Mouse (Mus musculus): ENCODE data around the gene Gm20388. TPM values are rescaled to one million over a fixed set of nuclear protein-coding genes. Genes with fewer than 3 reads are reported as not detected.

The Gm20388 gene
- polyA plus RNA-seq, 1 experiment from 2014 or later, result 5.5 TPM

- no peaks in the 10 kb centered on the region for H3K36me3 ChIP-seq
- no peak overlapping the region for H3K4me3 ChIP-seq
- H3K4me1 ChIP-seq, result peaks cover 6% of the 10 kb centered on the region; the same call in 1 of the 2 replicates
- H3K27me3 ChIP-seq, result peaks cover 17% of the 10 kb centered on the region; the same call in 1 of the 2 replicates
- no peak overlapping the region for H3K4me2 ChIP-seq
- no peak overlapping the region for H3K9ac ChIP-seq
- no peaks in the 10 kb centered on the region for H3K9me3 ChIP-seq
- peak; percentile 60 for ATAC-seq (ENCODE audit: borderline replicate concordance, extremely low read depth, low FRiP score, low TSS enrichment)
- WGBS, result 6% methylated on average over 5 of the region's 5 CpGs
- H3K27ac ChIP-seq, result no peak overlapping the region
Measured at GRCm38 (mm10) chr8:122273152-122273551, 2362.5 kb downstream of the Gm20388 start.

DNA sequence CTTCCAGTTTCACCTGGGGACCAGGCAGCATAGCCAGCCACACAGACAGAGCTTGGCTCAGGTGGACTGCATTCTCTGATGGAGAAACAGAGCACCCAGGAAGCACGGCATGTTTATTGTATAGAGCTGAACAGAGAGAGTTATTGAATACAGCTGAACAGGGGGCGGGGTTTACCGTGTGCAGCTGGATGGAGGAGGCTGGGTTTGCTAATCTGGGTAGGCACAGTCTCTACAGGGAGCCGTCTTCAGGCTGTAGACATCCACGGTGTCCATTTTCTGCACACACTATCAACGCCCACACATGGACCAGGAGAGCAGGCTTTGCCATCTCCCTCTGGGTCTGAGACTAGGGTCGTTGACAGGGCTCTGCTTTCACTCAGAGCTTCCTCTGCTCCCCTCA is 2363.2 kb downstream of the Gm20388 start:
- Histone ChIP-seq H3K36me3 (no peaks in the 10 kb centered on the region), H3K4me1 (peaks cover 6% of the 10 kb centered on the region; the same call in 1 of the 2 replicates), H3K9me3 (no peaks in the 10 kb centered on the region), H3K4me3 (no peak overlapping the region), H3K27me3 (peaks cover 14% of the 10 kb centered on the region; the same call in 1 of the 2 replicates), H3K4me2 (no peak overlapping the region), H3K9ac (no peak overlapping the region), H3K27ac (no peak overlapping the region)
- ATAC-seq (ENCODE audit: borderline replicate concordance, extremely low read depth, low FRiP score, low TSS enrichment), result no peak
- 47% methylated on average over 7 of the region's 7 CpGs for WGBS

- WGBS, result 64% methylated on average over 11 of the region's 11 CpGs
- Histone ChIP-seq H3K4me2 (no peak overlapping the region), H3K36me3 (no peaks in the 10 kb centered on the region), H3K4me3 (no peak overlapping the region), H3K9ac (no peak overlapping the region), H3K9me3 (no peaks in the 10 kb centered on the region), H3K27me3 (peaks cover 10% of the 10 kb centered on the region; the same call in 1 of the 2 replicates), H3K27ac (no peak overlapping the region), H3K4me1 (no peaks in the 10 kb centered on the region)
- ATAC-seq (ENCODE audit: borderline replicate concordance, extremely low read depth, low FRiP score, low TSS enrichment), result no peak
Measured at GRCm38 (mm10) chr8:122274651-122275391, 2364.2 kb downstream of the Gm20388 start.

- H3K4me1 ChIP-seq, result peaks cover 10% of the 10 kb centered on the region
- no peak overlapping the region for H3K27ac ChIP-seq
- ATAC-seq (ENCODE audit: borderline replicate concordance, extremely low read depth, low FRiP score, low TSS enrichment), result no peak
- 90% methylated on average over 5 of the region's 5 CpGs for WGBS
- H3K36me3 ChIP-seq, result no peaks in the 10 kb centered on the region
- H3K27me3 ChIP-seq, result peaks cover 4% of the 10 kb centered on the region; the same call in 1 of the 2 replicates
- H3K9me3 ChIP-seq, result no peaks in the 10 kb centered on the region
- no peak overlapping the region for H3K9ac ChIP-seq
- H3K4me3 ChIP-seq, result no peak overlapping the region
- no peak overlapping the region for H3K4me2 ChIP-seq
Measured at GRCm38 (mm10) chr8:122276308-122276707, 2365.7 kb downstream of the Gm20388 start.

GRCm38 (mm10) chr8:122277204-122277995 is 2366.8 kb downstream of the Gm20388 start:
- Histone ChIP-seq H3K27me3 (peaks cover 3% of the 10 kb centered on the region; the same call in 1 of the 2 replicates), H3K4me1 (peaks cover 10% of the 10 kb centered on the region), H3K4me2 (no peak overlapping the region), H3K9me3 (no peaks in the 10 kb centered on the region), H3K36me3 (no peaks in the 10 kb centered on the region), H3K9ac (no peak overlapping the region), H3K27ac (no peak overlapping the region), H3K4me3 (no peak overlapping the region)
- no peak for ATAC-seq (ENCODE audit: borderline replicate concordance, extremely low read depth, low FRiP score, low TSS enrichment)
- WGBS, result 64% methylated on average over 18 of the region's 18 CpGs

DNA sequence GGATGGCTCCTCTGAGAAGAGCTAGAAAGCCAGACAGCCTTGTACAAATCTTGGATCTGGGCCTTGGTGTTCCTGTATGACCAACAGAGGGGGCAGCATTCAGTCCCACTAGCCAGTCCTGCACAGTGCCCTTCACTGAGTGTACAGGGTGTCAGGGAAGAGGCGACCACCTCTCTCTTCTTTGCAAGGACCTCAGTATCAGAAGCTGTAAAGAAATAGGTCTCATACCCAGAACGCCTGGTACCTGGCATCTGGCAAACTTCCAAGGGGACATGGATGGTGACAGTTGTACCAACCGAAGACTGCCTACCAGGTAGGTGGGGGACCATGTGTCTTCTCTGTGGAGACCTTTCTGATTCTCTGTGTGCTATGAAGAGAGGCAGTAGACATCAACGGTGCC is 2369.5 kb downstream of the Gm20388 start:
- Histone ChIP-seq H3K27me3 (no peaks in the 10 kb centered on the region), H3K4me2 (no peak overlapping the region), H3K4me1 (peaks cover 36% of the 10 kb centered on the region), H3K9ac (no peak overlapping the region), H3K36me3 (no peaks in the 10 kb centered on the region), H3K27ac (no peak overlapping the region), H3K4me3 (no peak overlapping the region), H3K9me3 (no peaks in the 10 kb centered on the region)
- no peak for ATAC-seq (ENCODE audit: borderline replicate concordance, extremely low read depth, low FRiP score, low TSS enrichment)
- 49% methylated on average over 4 of the region's 4 CpGs for WGBS

- H3K4me1 ChIP-seq, result peaks cover 40% of the 10 kb centered on the region
- peak overlapping the region; percentile 74 for H3K4me3 ChIP-seq
- no peaks in the 10 kb centered on the region for H3K9me3 ChIP-seq
- peak overlapping the region; percentile 76 for H3K27ac ChIP-seq
- ATAC-seq (ENCODE audit: borderline replicate concordance, extremely low read depth, low FRiP score, low TSS enrichment), result peak; percentile 37
- H3K9ac ChIP-seq, result peak overlapping the region; percentile 31; the same call in 1 of the 2 replicates
- WGBS, result 8% methylated on average over 20 of the region's 20 CpGs
- no peaks in the 10 kb centered on the region for H3K36me3 ChIP-seq
- no peaks in the 10 kb centered on the region for H3K27me3 ChIP-seq
- peak overlapping the region; percentile 99 for H3K4me2 ChIP-seq
Measured at GRCm38 (mm10) chr8:122280588-122281316, 2370.1 kb downstream of the Gm20388 start.

GRCm38 (mm10) chr8:122281317-122282034 is 2370.8 kb downstream of the Gm20388 start:
- peak overlapping the region; percentile 99 for H3K4me2 ChIP-seq
- no peaks in the 10 kb centered on the region for H3K9me3 ChIP-seq
- H3K4me3 ChIP-seq, result peak overlapping the region; percentile 74
- under 1% methylated on average over 45 of the region's 47 CpGs for WGBS
- peak overlapping the region; percentile 76 for H3K27ac ChIP-seq
- H3K9ac ChIP-seq, result peak overlapping the region; percentile 31; the same call in 1 of the 2 replicates
- no peaks in the 10 kb centered on the region for H3K27me3 ChIP-seq
- no peaks in the 10 kb centered on the region for H3K36me3 ChIP-seq
- H3K4me1 ChIP-seq, result peaks cover 40% of the 10 kb centered on the region
- peak; percentile 91 for ATAC-seq (ENCODE audit: borderline replicate concordance, extremely low read depth, low FRiP score, low TSS enrichment)

- Histone ChIP-seq H3K9ac (peak within 1 kb of the TSS; percentile 66), H3K9me3 (no peaks in the 10 kb centered on the region), H3K4me1 (peaks cover 40% of the 10 kb centered on the region), H3K36me3 (no peaks in the 10 kb centered on the region), H3K27me3 (no peaks in the 10 kb centered on the region), H3K27ac (peak within 1 kb of the TSS; percentile 76), H3K4me3 (peak within 1 kb of the TSS; percentile 74), H3K4me2 (peak within 1 kb of the TSS; percentile 99)
- 0% methylated on average over 19 of the region's 60 CpGs for WGBS
- no peak for ATAC-seq (ENCODE audit: borderline replicate concordance, extremely low read depth, low FRiP score, low TSS enrichment)
Measured at GRCm38 (mm10) chr8:122282035-122282358, 2371.4 kb downstream of the Gm20388 start, which contains the start of gene Zfpm1. TSS of gene Zfpm1 (plus strand) at chr8:122282141.

DNA sequence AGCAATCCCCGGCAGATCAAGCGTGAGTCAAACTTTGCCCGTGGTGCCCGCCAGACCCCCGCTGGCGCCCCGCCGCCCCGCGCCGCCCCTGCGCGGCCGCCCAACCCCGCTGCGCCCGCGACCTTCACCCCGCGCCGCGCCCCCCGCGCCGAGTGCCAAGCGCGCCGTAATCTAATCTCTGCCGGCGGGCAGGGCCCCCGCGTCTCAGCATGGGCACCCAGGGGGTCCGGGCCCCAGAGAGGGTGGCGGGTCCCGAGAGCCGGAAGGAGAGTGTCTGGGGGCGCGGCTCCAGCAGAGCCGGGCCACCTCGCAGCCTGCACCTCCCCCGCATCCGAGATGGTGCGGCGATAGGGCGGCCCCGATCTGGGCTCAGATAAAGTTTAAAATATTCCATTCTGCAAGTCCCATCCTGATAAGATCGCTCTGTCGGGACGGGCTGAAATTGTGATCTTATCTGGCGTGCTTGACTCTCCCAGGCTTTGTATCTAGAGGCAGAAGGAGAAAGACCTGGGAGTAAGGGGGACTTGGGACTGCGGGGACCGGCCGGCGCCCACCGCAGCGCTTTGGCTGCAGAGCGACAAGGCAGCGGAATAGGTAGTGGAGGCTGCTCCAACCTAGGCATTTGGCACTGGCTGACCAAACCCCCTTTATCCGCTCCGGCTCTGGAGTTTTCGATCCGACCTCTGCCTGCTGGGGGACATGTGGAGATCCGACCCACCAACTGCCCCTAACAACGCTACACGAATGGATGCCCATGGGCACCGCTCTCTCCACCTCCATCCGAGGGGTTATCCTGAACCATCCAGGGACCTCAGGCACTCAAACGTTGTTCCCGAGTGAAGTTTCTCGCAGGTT is 2372.1 kb downstream of the Gm20388 start:
- ATAC-seq (ENCODE audit: borderline replicate concordance, extremely low read depth, low FRiP score, low TSS enrichment), result no peak
- under 1% methylated on average over 68 of the region's 70 CpGs for WGBS
- H3K36me3 ChIP-seq, result no peaks in the 10 kb centered on the region

More for the DNA sequence above, 2372.1 kb downstream of the Gm20388 start:
- Histone ChIP-seq H3K27ac (peak overlapping the region; percentile 60), H3K9me3 (no peaks in the 10 kb centered on the region), H3K4me1 (peaks cover 40% of the 10 kb centered on the region), H3K27me3 (no peaks in the 10 kb centered on the region), H3K4me2 (peak overlapping the region; percentile 99), H3K4me3 (peak overlapping the region; percentile 74), H3K9ac (peak overlapping the region; percentile 66)

Measured in lung, embryonic 15.5 days (tissue).